Mouse (Mus musculus): Measurements from ENCODE around the gene Zfp1.
"Not testable (repeated sequence)": the region's sequence is repeated elsewhere in the genome, so short reads cannot be mapped to it uniquely, and the experiment has no call there.

DNA sequence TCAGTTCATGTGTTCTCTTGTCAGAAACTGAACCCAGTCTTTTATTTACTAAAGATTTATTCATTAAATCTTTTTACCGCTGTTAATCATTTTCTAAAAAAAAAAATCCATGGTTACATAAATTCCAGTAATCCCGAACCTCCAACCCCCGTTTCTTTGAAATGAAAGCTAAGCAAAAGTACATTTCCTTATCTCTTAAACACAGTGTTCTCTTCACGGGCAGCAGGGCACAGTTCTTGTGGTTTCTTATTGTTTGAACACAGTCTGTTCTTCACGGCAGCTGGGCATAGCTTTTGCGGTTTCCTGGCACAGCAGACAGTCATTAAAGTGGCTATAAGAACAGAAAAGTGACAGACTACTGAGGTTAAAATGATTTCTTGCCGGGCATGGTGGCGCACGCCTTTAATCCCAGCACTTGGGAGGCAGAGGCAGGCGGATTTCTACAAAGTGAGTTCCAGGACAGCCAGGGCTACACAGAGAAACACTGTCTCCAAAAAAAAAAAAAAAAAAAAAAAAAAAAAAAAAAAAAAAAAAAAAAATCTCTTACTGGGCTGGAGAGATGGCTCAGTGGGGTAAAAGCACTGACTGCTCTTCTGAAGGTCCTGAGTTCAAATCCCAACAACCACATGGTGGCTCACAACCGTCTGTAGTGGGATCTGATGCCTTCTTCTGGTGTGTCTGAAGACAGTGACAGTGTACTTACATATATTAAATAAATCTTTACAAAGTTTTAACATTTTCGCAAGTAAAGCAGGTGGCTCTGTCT is 1.3 kb downstream of the Zfp1 start:
- TF ChIP-seq MAX (IDR thresholded peaks at IDR 0.05; ENCODE audit: low read depth); POLR2A (IDR thresholded peaks at IDR 0.05; ENCODE audit: insufficient read length, low read depth); CEBPB (IDR thresholded peaks at IDR 0.05; ENCODE audit: insufficient read depth, poor library complexity, severe bottlenecking); E2F4 (IDR thresholded peaks at IDR 0.05; ENCODE audit: insufficient read depth); POLR2AphosphoS2 (IDR thresholded peaks at IDR 0.05; ENCODE audit: insufficient read length, low read depth); USF1 (IDR thresholded peaks at IDR 0.05; ENCODE audit: low read depth): not testable (repeated sequence)
- TF ChIP-seq TCF12 (IDR thresholded peaks at IDR 0.05; ENCODE audit: insufficient read depth, poor library complexity, severe bottlenecking), result peak; percentile 52
- TF ChIP-seq MYOD1 (IDR thresholded peaks at IDR 0.05; ENCODE audit: control insufficient read depth in 1 of 3, insufficient read length in 2 of 3, low read depth in 2 of 3), result peak; percentile 3 to 62 (median 34)
